Mouse (Mus musculus) liver, embryonic 13.5 days (tissue): ENCODE results near the gene Pdik1l. TPM values are rescaled to one million over a fixed set of nuclear protein-coding genes. Genes with fewer than 3 reads are reported as not detected.
"Not testable (repeated sequence)": the region's sequence is repeated elsewhere in the genome, so short reads cannot be mapped to it uniquely, and the experiment has no call there.

Source experiments
- ATAC-seq: fragments of 200-750 bp; cut with Nextera tagmentation; 2 replicates; pipeline ENCODE4 v1.8.0; 2017; ENCODE audit warnings: low read depth, mild to moderate bottlenecking, moderate number of reproducible peaks, moderate library complexity
- DNase-seq: peaks from one replicate; pipeline ENCODE4 v3.0.0; 2022
- H3K27ac ChIP-seq: fragments of 300-500 bp; sonication (generic); 2 replicates; pipeline ENCODE4 v1.5.1; 2015; ENCODE audit warnings: moderate library complexity, mild to moderate bottlenecking, inconsistent platforms
- H3K27me3 ChIP-seq: fragments of 300-500 bp; sonication (generic); 2 replicates; pipeline ENCODE4 v1.6.1; 2015; ENCODE audit warnings: mild to moderate bottlenecking, inconsistent platforms
- H3K36me3 ChIP-seq: fragments of 300-500 bp; sonication (generic); 2 replicates; pipeline ENCODE4 v1.6.1; 2015; ENCODE audit warnings: mild to moderate bottlenecking, inconsistent platforms
- H3K4me1 ChIP-seq: fragments of 300-500 bp; sonication (generic); replicated peaks from 2 replicates; pipeline ENCODE4 v1.6.1; 2015; ENCODE audit warnings: inconsistent platforms
- H3K4me2 ChIP-seq: fragments of 300-500 bp; sonication (generic); 2 replicates; pipeline ENCODE4 v1.6.1; 2015; ENCODE audit warnings: inconsistent platforms, mild to moderate bottlenecking, moderate library complexity
- H3K4me3 ChIP-seq: fragments of 300-500 bp; sonication (generic); replicated peaks from 2 replicates; pipeline ENCODE4 v1.5.1; 2015; ENCODE audit warnings: mild to moderate bottlenecking, inconsistent platforms
- H3K9ac ChIP-seq: fragments of 300-500 bp; sonication (generic); 2 replicates; pipeline ENCODE4 v1.6.1; 2015; ENCODE audit warnings: mild to moderate bottlenecking, inconsistent platforms
- H3K9me3 ChIP-seq: fragments of 300-500 bp; sonication (generic); replicated peaks from 2 replicates; pipeline ENCODE4 v1.6.1; 2016; ENCODE audit warnings: inconsistent platforms
- WGBS: fragments of 180-500 bp; shearing (Covaris S2); methylation state at CpG from one replicate; pipeline ENCODE4 v1.1.7; 2015; ENCODE audit not compliant: insufficient replicate concordance; 5-methylcytosine and 5-hydroxymethylcytosine counted together
- polyA plus RNA-seq: library from polyadenylated mRNA; unstranded; fragments of >200 nt; fragmentation: Nextera tagmentation; extraction: Ambion mirVana; gene quantifications from 2 replicates; pipeline ENCODE4 v1.2.1, GENCODE M21; 2015

Pdik1l gene
- polyA plus RNA-seq, 1 experiment from 2014 or later = 12.3 TPM

DNA sequence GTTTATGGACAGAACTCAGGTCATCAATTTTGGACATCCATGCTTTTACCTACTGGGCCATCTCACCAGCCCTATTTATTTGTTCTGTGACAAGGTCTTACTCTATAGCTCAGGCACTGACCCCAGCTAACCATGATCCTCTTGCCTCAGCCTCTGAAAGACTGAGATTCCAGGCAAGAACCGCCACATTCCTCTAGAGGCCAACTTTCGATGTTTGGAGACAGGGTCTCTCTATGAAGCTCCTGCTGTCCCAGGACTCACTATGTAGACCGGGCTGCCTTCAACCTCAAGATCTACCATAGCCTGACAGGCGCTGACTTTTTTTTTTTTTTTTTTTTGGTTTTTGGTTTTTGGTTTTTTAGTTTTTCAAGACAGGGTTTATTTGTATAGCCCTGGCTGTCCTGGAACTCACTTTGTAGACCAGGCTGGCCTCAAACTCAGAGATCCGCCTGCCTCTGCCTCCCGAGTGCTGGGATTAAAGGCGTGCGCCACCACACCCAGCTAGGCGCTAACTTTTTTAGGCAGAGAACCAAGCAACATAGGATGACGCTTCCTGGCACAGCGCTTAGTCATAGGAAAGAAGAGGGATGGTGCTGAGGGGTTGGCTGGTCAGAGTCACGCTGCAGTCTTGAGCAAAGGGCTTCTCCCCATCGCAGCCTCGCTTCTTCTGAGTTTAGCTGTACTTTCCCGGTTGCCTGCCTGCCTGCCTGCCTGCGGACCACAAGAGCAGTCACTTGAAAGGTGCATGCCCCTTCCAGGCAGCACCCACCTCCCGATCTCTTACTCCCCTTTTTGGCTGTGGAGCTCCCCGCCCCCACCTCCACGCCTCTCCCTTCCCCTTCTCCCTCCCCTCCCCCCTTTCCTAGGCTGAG is 11.2 kb upstream of the Pdik1l start:
- Histone ChIP-seq H3K9ac (no peak overlapping the region), H3K4me3 (no peak overlapping the region), H3K4me1 (no peaks in the 10 kb centered on the region), H3K4me2 (no peak overlapping the region), H3K27me3 (peaks cover 3% of the 10 kb centered on the region), H3K27ac (no peak overlapping the region), H3K9me3 (no peaks in the 10 kb centered on the region; the same call in 1 of the 2 replicates), H3K36me3 (no peaks in the 10 kb centered on the region)
- ATAC-seq (no peak), DNase-seq (no peak)
- 59% methylated on average over 19 of the region's 19 CpGs for WGBS

DNA sequence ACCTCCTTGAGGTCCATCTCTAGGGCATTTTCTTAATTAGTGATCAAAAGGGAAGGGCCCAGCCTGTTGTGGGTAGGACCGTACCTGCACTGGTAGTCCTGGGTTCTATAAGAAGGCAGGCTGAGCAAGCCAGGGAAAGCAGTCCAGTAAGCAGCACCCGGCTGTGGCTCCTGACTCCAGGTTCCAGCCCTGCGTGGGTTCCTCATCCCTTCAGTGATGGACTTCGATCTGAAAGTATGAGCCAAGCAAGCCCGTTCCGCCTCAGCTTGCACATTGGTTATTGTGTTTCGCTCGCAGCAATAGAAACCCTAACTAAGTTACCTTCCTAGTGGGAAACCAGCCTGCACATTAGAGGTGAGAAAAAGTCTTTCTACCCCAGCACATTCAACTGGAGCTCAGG is 9.7 kb upstream of the Pdik1l start:
- Histone ChIP-seq H3K4me1 (no peaks in the 10 kb centered on the region), H3K9ac (no peak overlapping the region), H3K27ac (no peak overlapping the region), H3K27me3 (peaks cover 18% of the 10 kb centered on the region), H3K4me3 (no peak overlapping the region), H3K4me2 (no peak overlapping the region), H3K36me3 (no peaks in the 10 kb centered on the region), H3K9me3 (no peaks in the 10 kb centered on the region; the same call in 1 of the 2 replicates)
- no peak for ATAC-seq
- no peak for DNase-seq
- WGBS = 83% methylated on average over 8 of the region's 8 CpGs

DNA sequence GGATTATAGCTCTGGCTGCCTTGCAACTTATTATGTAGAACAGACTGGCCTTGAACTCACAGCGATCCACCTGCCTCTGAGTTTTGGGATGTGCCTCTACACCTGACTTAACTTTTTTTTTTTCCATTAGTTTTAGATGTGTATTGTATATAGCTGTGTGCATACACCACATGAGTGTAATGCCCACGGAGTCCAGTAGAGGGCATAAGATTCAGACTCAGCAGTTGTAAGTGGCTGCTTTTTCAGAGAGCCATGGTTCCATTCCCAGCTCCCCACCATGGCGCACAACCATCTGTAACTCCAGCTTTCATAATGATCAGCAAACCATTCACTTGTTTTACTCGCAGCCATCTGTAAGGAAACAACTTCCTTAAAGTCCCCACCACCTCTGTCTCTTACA is 8.8 kb upstream of the Pdik1l start:
- H3K9me3 ChIP-seq = no peaks in the 10 kb centered on the region; the same call in 1 of the 2 replicates
- no peak overlapping the region for H3K9ac ChIP-seq
- no peak overlapping the region for H3K4me2 ChIP-seq
- H3K4me1 ChIP-seq = no peaks in the 10 kb centered on the region
- WGBS = 76% methylated on average over 4 of the region's 4 CpGs
- H3K4me3 ChIP-seq = no peak overlapping the region
- peaks cover 18% of the 10 kb centered on the region for H3K27me3 ChIP-seq
- no peak overlapping the region for H3K27ac ChIP-seq
- ATAC-seq = no peak
- no peak for DNase-seq
- no peaks in the 10 kb centered on the region for H3K36me3 ChIP-seq

DNA sequence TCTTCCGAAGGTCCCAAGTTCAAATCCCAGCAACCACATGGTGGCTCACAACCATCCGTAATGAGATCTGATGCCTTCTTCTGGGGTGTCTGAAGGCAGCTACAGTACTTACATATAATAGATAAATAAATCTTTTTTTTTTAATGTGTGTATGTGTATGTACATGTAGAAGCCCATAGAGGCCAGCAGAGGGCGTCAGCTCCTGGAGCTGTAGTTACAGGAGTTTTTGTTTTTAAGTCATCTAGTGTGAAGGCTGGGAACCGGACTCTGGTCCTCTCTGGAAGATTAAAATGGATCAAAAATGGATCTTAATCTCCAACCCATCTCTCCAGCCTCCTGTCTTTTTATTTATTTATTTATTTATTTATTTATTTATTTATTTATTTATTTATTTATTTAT is 8.4 kb upstream of the Pdik1l start:
- whole genome bisulfite sequencing = 75% methylated on average over 4 of the region's 4 CpGs
- not testable (repeated sequence) for ATAC-seq

DNA sequence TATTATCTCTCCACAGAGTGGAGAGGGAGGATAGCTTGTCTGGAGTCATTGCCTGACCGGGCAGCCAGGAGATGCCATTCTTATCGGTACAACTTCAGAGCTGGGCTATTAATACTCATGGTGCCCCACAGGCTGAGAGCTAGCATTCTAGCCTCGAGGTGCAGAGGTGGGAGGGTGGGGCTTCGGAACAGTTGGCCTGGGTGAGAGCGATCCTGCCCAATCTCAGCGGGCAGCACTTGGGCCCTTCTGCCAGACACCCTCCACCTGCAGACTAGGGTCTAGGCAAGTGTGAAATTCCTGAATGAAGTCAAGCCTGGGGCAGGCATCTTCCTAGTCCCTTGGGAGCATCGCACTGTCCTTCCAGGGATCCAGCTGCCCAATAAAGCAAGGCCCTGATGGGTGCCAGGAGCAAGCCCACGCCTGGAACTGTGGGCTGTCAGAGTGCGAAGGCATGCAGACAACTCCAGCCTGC is 6.0 kb upstream of the Pdik1l start:
- WGBS = 37% methylated on average over 9 of the region's 9 CpGs
- H3K4me1 ChIP-seq = peaks cover 9% of the 10 kb centered on the region
- ATAC-seq (no peak), DNase-seq (no peak)
- H3K9me3 ChIP-seq = no peaks in the 10 kb centered on the region; the same call in 1 of the 2 replicates
- no peak overlapping the region for H3K4me2 ChIP-seq
- H3K27ac ChIP-seq = no peak overlapping the region
- no peak overlapping the region for H3K9ac ChIP-seq
- H3K36me3 ChIP-seq = no peaks in the 10 kb centered on the region
- H3K4me3 ChIP-seq = no peak overlapping the region
- H3K27me3 ChIP-seq = peaks cover 18% of the 10 kb centered on the region

More for the DNA sequence above, 8.4 kb upstream of the Pdik1l start:
- H3K27me3 ChIP-seq = peaks cover 18% of the 10 kb centered on the region
- H3K9me3 ChIP-seq, H3K36me3 ChIP-seq, H3K4me2 ChIP-seq, H3K9ac ChIP-seq, H3K4me3 ChIP-seq, H3K27ac ChIP-seq, H3K4me1 ChIP-seq, DNase-seq: not testable (repeated sequence)

- Histone ChIP-seq H3K36me3 (no peaks in the 10 kb centered on the region), H3K4me1 (peaks cover 14% of the 10 kb centered on the region), H3K9ac (no peak overlapping the region), H3K4me2 (no peak overlapping the region), H3K27me3 (peaks cover 18% of the 10 kb centered on the region), H3K4me3 (no peak overlapping the region), H3K27ac (no peak overlapping the region), H3K9me3 (no peaks in the 10 kb centered on the region; the same call in 1 of the 2 replicates)
- WGBS = 57% methylated on average over 18 of the region's 18 CpGs
- no peak for ATAC-seq
- no peak for DNase-seq
These were observed 5.5 kb upstream of the Pdik1l start for GRCm38 (mm10) chr4:134293061-134293691.

- no peak overlapping the region for H3K9ac ChIP-seq
- H3K27me3 ChIP-seq = peaks cover 18% of the 10 kb centered on the region
- WGBS = 22% methylated on average over 7 of the region's 7 CpGs
- H3K4me3 ChIP-seq = no peak overlapping the region
- H3K4me2 ChIP-seq = no peak overlapping the region
- DNase-seq (peak; percentile 51), ATAC-seq (no peak)
- H3K36me3 ChIP-seq = no peaks in the 10 kb centered on the region
- peaks cover 18% of the 10 kb centered on the region for H3K4me1 ChIP-seq
- H3K27ac ChIP-seq = no peak overlapping the region
- H3K9me3 ChIP-seq = no peaks in the 10 kb centered on the region; the same call in 1 of the 2 replicates
These were observed 4.4 kb upstream of the Pdik1l start for GRCm38 (mm10) chr4:134292067-134292466.

DNA sequence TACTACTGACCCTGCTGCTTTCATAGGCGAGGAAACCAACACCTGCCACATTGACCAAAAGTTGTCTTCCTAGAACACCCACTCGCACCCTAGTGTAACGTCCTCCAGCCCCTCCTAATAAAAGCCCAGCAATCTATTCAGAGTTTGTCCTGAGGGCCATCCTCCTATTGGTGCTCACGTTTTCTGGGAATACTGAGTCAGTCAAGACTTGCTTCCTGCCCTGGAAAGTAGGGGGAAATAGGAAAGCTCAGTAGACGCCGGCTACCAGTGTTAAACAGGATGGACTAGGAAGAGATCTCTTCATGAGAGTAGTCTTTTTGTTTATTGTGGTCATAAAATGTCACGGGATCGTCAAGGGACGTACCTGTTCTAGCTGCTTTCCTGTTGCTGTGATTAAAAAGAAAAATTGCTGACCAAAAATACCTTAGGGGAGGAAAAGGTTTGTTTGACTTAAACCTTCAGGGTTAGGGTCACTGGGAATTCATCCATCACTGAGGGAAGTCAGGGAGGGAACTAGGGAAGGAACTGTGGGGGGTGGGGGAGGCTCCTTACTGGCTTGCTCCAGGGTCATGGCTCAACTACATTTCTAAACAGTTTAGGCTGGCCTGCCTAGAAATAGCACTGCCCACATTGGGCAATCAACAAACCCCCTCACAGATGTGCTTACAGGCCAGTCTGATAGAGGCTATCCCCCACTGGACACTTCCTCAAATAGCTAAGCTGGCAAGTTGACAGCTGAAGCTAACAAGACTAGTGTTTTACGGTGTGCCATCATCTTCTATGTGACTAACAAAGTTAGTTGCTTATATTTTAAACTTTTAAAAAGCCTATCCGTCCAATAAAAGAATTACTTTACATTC is 932 bp upstream of the Pdik1l start:
- H3K9ac ChIP-seq = peak overlapping the region; percentile 97
- 31% methylated on average over 11 of the region's 11 CpGs for WGBS
- peak overlapping the region; percentile 99 for H3K27ac ChIP-seq
- peaks cover 13% of the 10 kb centered on the region for H3K27me3 ChIP-seq
- peaks cover 47% of the 10 kb centered on the region for H3K4me1 ChIP-seq
- no peaks in the 10 kb centered on the region for H3K9me3 ChIP-seq
- ATAC-seq (no peak), DNase-seq (no peak)
- H3K4me3 ChIP-seq = peak overlapping the region; percentile 100
- H3K4me2 ChIP-seq = peak overlapping the region; percentile 94
- peaks cover 11% of the 10 kb centered on the region for H3K36me3 ChIP-seq

- peak overlapping the region; percentile 99 for H3K27ac ChIP-seq
- H3K4me2 ChIP-seq = peak overlapping the region; percentile 94
- ATAC-seq = peak; percentile 89
- 1% methylated on average over 58 of the region's 59 CpGs for WGBS
- peak overlapping the region; percentile 99 for H3K9ac ChIP-seq
- H3K27me3 ChIP-seq = no peaks in the 10 kb centered on the region
- H3K36me3 ChIP-seq = peaks cover 26% of the 10 kb centered on the region
- peak; percentile 92 for DNase-seq
- no peaks in the 10 kb centered on the region for H3K9me3 ChIP-seq
- H3K4me3 ChIP-seq = peak overlapping the region; percentile 100
- peaks cover 47% of the 10 kb centered on the region for H3K4me1 ChIP-seq
These were observed 529 bp downstream of the Pdik1l start for GRCm38 (mm10) chr4:134287168-134287564.

DNA sequence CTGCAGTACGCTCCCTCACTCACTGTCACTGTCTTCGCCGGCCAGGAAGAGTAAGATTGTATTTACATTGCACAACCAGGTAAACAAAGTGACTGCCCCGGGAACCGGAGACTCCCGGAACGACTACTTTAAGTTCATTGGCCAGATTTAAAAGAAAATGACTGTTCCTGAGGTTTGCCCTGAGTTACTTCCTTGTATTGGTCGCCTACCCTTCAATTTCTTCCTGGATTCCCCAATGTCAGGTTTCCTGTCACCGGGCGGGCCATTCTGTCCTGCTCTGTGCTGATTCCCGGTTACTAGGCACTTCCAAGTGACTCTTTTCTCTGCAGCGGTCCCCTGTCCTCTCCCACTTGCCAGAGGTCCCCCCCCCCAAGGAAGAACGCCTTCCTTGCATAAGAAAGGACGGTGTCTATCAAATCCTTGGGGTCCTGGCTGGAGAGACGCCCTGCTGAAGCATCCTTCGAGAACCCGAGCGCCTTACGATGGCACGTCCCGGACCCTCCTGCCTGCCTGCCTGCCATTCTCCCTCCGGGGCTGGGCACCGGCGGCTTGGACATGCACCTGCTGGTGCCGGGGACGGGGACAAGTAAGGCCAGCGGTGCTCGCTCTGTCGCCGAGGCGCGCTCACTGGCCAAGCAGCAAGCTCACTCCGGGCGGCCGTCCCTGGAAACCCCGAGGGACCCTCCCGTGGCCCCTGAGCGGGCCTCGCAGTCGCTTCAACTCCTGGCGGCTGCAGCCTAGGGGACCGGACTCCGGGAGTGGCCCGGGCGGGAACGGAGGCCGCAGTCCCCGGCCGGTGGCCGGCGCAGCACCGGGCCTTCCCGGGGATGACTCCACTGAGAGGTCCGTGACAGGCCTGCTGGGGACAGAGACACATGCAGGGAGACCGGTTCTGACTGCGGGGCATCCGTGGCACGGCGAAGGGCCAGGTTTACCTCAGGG is 1.2 kb downstream of the Pdik1l start:
- Histone ChIP-seq H3K36me3 (peaks cover 31% of the 10 kb centered on the region), H3K27ac (peak overlapping the region; percentile 87), H3K4me3 (peak overlapping the region; percentile 100), H3K4me1 (peaks cover 47% of the 10 kb centered on the region), H3K9me3 (no peaks in the 10 kb centered on the region), H3K4me2 (peak overlapping the region; percentile 92), H3K9ac (peak overlapping the region; percentile 99), H3K27me3 (no peaks in the 10 kb centered on the region)
- ATAC-seq (peak; percentile 34), DNase-seq (peak; percentile 28)
- under 1% methylated on average over 59 of the region's 59 CpGs for WGBS
